Mouse (Mus musculus) neural tube, embryonic 14.5 days (tissue): Measurements from ENCODE around the gene Gm8251. TPM values are rescaled to one million over a fixed set of nuclear protein-coding genes. Genes with fewer than 3 reads are reported as not detected.

Experiments
- ATAC-seq: fragments of 200-750 bp; cut with Nextera tagmentation; 2 replicates; pipeline ENCODE4 v1.8.0; 2017; ENCODE audit warnings: low read depth, mild to moderate bottlenecking, moderate TSS enrichment, moderate library complexity
- H3K27ac ChIP-seq: fragments of 300-500 bp; sonication (generic); 2 replicates; pipeline ENCODE4 v1.5.1; 2014; ENCODE audit warnings: low read depth, mild to moderate bottlenecking, control low read depth, low read length, moderate library complexity, mixed read lengths
- H3K27me3 ChIP-seq: fragments of 300-500 bp; sonication (generic); 2 replicates; pipeline ENCODE4 v1.6.1; 2014; ENCODE audit warnings: low read length; ENCODE audit not compliant: control insufficient read depth, insufficient read depth
- H3K36me3 ChIP-seq: fragments of 300-500 bp; sonication (generic); 2 replicates; pipeline ENCODE4 v1.6.1; 2014; ENCODE audit warnings: low read length, mixed read lengths; ENCODE audit not compliant: control insufficient read depth, insufficient read depth
- H3K4me1 ChIP-seq: fragments of 300-500 bp; sonication (generic); 2 replicates; pipeline ENCODE4 v1.6.1; 2014; ENCODE audit warnings: low read length; ENCODE audit not compliant: control insufficient read depth, insufficient read depth
- H3K4me2 ChIP-seq: fragments of 300-500 bp; sonication (generic); 2 replicates; pipeline ENCODE4 v1.6.1; 2014; ENCODE audit warnings: mild to moderate bottlenecking, low read depth, low read length, control low read depth
- H3K4me3 ChIP-seq: fragments of 300-500 bp; sonication (generic); 2 replicates; pipeline ENCODE4 v1.5.1; 2014; ENCODE audit warnings: low read depth, low read length, control low read depth, mixed read lengths
- H3K9ac ChIP-seq: fragments of 300-500 bp; sonication (generic); replicated peaks from 2 replicates; pipeline ENCODE4 v1.6.1; 2014; ENCODE audit warnings: low read depth, mild to moderate bottlenecking, control low read depth, low read length, mixed read lengths
- H3K9me3 ChIP-seq: fragments of 300-500 bp; sonication (generic); 2 replicates; pipeline ENCODE4 v1.6.1; 2016; ENCODE audit warnings: low read length; ENCODE audit not compliant: control insufficient read depth
- WGBS: fragments of 180-500 bp; shearing (Covaris S2); extraction: QIAGEN DNeasy Blood & Tissue Kit; methylation state at CpG from one replicate; pipeline ENCODE4 v1.1.7; 2014; 5-methylcytosine and 5-hydroxymethylcytosine counted together
- polyA plus RNA-seq: library from polyadenylated mRNA; unstranded; fragments of >200 nt; fragmentation: Nextera tagmentation; extraction: Ambion mirVana; gene quantifications from 2 replicates; pipeline ENCODE4 v1.2.1, GENCODE M21; 2014

Gm8251 gene
- polyA plus RNA-seq, 1 experiment from 2014 or later: 0.04 TPM

DNA sequence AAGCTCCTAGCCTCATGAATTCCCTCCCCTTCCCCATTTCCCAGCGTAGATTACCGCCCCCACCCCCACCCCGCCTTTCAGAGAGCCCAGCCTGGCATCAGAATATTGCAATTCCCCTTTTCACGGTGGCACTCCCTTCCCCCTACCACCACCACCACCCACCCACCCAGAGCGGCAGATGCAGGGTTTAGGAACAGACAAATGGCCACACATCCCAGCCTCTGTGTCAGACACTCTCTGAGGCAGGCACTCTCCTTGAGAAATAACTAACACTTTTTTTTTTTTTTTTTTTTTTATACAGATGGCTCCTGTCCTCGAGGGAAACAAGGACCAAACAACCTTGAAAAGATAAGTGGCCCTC, 19.2 kb downstream of the Gm8251 start:
- WGBS: 1% methylated on average over 6 of the region's 6 CpGs
- Histone ChIP-seq H3K27me3 (no peaks in the 10 kb centered on the region), H3K9ac (peak overlapping the region; percentile 55), H3K36me3 (no peaks in the 10 kb centered on the region), H3K4me2 (peak overlapping the region; percentile 69), H3K9me3 (no peaks in the 10 kb centered on the region), H3K27ac (no peak overlapping the region), H3K4me3 (peak overlapping the region; percentile 33), H3K4me1 (no peaks in the 10 kb centered on the region)
- peak; percentile 80 for ATAC-seq

DNA sequence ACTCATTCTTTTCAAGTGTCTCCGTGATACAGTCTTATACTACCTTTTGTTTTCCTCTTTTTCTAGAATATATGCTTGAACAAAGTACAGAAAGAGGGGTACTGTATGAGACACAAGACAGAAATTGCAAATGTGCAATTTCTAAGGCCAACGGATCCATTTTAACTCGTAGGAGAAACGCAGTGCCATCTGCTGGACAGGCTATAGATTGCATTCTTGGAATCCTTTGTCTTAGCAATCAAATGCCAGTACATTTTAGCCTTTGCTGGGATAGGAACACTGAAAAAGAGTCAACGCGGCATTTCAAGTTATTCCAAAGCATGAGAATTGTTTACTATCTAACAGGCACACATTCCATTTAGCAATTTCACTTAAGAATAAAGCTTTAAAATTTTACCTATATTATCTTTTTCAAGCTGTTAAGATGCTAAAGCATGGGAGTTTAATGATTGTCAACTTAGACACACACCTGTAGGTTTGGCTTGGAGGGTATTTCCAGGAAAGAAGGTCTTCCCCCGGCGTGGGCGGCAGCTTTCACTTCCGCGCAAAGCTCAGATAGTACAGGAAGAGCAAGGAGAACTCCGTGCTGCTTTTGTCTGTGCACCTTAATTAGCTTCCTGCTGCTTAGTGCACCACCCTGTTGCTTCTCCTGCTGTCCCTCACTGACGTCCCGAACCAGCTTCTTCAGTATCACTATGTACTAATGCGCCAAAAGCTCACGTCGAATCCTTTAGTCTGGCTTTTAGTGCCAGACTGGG, 19.8 kb downstream of the Gm8251 start:
- ATAC-seq: peak; percentile 82
- Histone ChIP-seq H3K4me1 (no peaks in the 10 kb centered on the region), H3K4me3 (peak overlapping the region; percentile 33), H3K27ac (no peak overlapping the region), H3K4me2 (peak overlapping the region; percentile 69), H3K9ac (peak overlapping the region; percentile 55), H3K36me3 (no peaks in the 10 kb centered on the region), H3K9me3 (no peaks in the 10 kb centered on the region), H3K27me3 (no peaks in the 10 kb centered on the region)
- WGBS: 2% methylated on average over 17 of the region's 17 CpGs

DNA sequence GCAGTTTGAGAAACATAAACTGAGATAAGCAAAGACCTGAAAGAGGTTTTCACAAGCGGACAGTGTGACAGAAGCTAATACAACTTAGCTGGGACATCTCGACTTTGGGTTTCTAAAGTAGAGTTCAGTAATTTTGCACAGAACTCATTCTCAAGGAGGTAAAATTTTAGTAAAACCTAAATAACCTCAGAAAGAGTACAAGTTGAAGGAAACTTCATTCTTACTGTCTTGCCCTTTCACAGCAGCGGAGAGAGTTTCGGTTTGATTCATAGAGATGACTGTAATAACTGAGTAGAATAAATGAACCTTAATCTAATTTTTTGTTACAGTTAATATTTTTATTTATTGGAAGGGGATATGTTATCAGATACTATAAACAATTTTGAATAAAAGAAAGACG, 28.8 kb downstream of the Gm8251 start:
- WGBS: 92% methylated on average over 5 of the region's 5 CpGs

DNA sequence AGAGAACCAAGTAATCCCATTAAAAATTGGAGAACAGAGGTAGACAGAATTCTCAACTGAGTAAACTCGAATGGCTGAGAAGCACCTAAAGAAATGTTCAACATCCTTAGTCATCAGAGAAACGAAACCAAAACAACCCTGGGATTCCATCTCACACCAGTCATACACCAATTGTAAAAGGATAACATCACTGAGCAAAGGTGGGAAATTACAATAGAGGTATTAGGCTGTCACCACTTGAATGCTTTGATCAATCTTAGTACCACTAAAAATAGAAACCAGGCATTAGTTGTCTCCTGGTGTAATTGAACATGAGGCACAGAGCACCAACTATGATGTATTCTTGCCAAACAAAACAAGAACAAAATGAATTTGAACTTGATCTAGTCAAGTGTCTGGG, 29.5 kb downstream of the Gm8251 start:
- H3K9me3 ChIP-seq: no peaks in the 10 kb centered on the region
- H3K4me1 ChIP-seq: no peaks in the 10 kb centered on the region
- no peak overlapping the region for H3K27ac ChIP-seq
- no peak overlapping the region for H3K9ac ChIP-seq
- no peak overlapping the region for H3K4me2 ChIP-seq
- 74% methylated on average over 2 of the region's 2 CpGs for WGBS
- ATAC-seq: no peak
- H3K27me3 ChIP-seq: no peaks in the 10 kb centered on the region
- no peaks in the 10 kb centered on the region for H3K36me3 ChIP-seq
- H3K4me3 ChIP-seq: no peak overlapping the region

More for the DNA sequence above, 28.8 kb downstream of the Gm8251 start:
- no peaks in the 10 kb centered on the region for H3K4me1 ChIP-seq
- no peaks in the 10 kb centered on the region for H3K9me3 ChIP-seq
- no peak overlapping the region for H3K27ac ChIP-seq
- no peaks in the 10 kb centered on the region for H3K36me3 ChIP-seq
- H3K4me3 ChIP-seq: no peak overlapping the region
- H3K4me2 ChIP-seq: no peak overlapping the region
- H3K9ac ChIP-seq: no peak overlapping the region
- ATAC-seq: no peak
- H3K27me3 ChIP-seq: no peaks in the 10 kb centered on the region

GRCm38 (mm10) chr1:44027651-44028050, 34.1 kb downstream of the Gm8251 start:
- no peaks in the 10 kb centered on the region for H3K36me3 ChIP-seq
- no peaks in the 10 kb centered on the region for H3K4me1 ChIP-seq
- H3K9ac ChIP-seq: no peak overlapping the region
- 74% methylated on average over 1 of the region's 1 CpGs for WGBS
- no peaks in the 10 kb centered on the region for H3K9me3 ChIP-seq
- no peak overlapping the region for H3K4me3 ChIP-seq
- no peak overlapping the region for H3K27ac ChIP-seq
- no peak for ATAC-seq
- no peak overlapping the region for H3K4me2 ChIP-seq
- no peaks in the 10 kb centered on the region for H3K27me3 ChIP-seq

DNA sequence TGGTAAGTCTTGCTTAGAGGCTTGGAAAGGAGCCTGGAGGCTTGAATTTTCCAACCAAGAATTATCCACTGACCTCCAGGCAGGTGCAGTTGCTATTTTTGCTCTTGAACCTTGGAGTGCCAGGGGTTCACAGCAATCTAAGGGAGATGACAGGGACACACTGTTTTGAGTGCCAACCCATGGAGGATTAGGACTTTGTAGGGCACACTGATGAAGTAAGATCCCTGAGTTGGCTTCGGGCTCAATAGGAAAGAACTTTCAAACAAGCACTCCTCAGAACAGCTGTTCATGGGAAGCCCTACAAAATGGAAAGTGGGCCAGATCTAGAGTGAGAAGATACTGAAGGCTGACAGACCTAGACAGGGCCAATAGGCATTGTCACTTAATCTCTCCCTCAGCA, 39.1 kb downstream of the Gm8251 start:
- Histone ChIP-seq H3K36me3 (no peaks in the 10 kb centered on the region), H3K9ac (no peak overlapping the region), H3K4me1 (no peaks in the 10 kb centered on the region), H3K4me2 (no peak overlapping the region), H3K4me3 (no peak overlapping the region), H3K27ac (no peak overlapping the region), H3K9me3 (no peaks in the 10 kb centered on the region), H3K27me3 (no peaks in the 10 kb centered on the region)
- 97% methylated on average over 1 of the region's 1 CpGs for WGBS
- ATAC-seq: no peak

DNA sequence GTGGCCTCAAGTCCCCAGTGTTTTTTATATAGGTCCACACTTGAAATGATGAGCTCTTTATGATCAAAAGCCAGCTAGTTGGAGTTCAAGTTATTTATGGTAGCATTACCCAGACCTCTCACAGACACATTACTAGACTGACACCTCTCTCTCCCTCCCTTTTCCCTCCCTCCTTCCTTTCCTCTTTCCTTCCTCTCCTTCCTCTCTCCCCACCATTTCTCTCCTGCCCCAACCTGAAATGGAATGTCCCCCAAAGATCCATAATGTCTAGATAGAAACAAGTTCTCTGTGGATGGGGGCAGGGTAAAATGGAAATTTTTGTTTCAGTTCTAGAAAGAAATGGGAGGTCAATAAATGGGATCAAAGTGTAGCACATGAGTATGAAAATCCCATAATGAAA, 41.8 kb downstream of the Gm8251 start, which contains the start of gene Mettl21c:
TSS of gene Mettl21c (minus strand) at position 101 of the 400 bp plus-strand sequence.
- no peaks in the 10 kb centered on the region for H3K36me3 ChIP-seq
- H3K27ac ChIP-seq: no peak within 1 kb of the TSS
- H3K4me1 ChIP-seq: no peaks in the 10 kb centered on the region
- H3K27me3 ChIP-seq: no peaks in the 10 kb centered on the region
- H3K9ac ChIP-seq: no peak within 1 kb of the TSS
- no peaks in the 10 kb centered on the region for H3K9me3 ChIP-seq
- no peak for ATAC-seq
- H3K4me2 ChIP-seq: no peak within 1 kb of the TSS
- no peak within 1 kb of the TSS for H3K4me3 ChIP-seq

GRCm38 (mm10) chr1:44015556-44015955, 46.2 kb downstream of the Gm8251 start:
- H3K4me3 ChIP-seq: no peak overlapping the region
- no peak overlapping the region for H3K4me2 ChIP-seq
- no peak overlapping the region for H3K27ac ChIP-seq
- no peaks in the 10 kb centered on the region for H3K9me3 ChIP-seq
- ATAC-seq: no peak
- no peaks in the 10 kb centered on the region for H3K36me3 ChIP-seq
- H3K27me3 ChIP-seq: no peaks in the 10 kb centered on the region
- H3K4me1 ChIP-seq: no peaks in the 10 kb centered on the region
- WGBS: 98% methylated on average over 2 of the region's 2 CpGs
- H3K9ac ChIP-seq: no peak overlapping the region
